Mouse (Mus musculus): ENCODE data around the gene 4933407L21Rik. TPM values are rescaled to one million over a fixed set of nuclear protein-coding genes. Genes with fewer than 3 reads are reported as not detected.
A peak's percentile ranks its signal among the peaks of the same experiment; 100 is the strongest.

4933407L21Rik gene
- polyA plus RNA-seq, 1 experiment from 2014 or later = 1.6 TPM

DNA sequence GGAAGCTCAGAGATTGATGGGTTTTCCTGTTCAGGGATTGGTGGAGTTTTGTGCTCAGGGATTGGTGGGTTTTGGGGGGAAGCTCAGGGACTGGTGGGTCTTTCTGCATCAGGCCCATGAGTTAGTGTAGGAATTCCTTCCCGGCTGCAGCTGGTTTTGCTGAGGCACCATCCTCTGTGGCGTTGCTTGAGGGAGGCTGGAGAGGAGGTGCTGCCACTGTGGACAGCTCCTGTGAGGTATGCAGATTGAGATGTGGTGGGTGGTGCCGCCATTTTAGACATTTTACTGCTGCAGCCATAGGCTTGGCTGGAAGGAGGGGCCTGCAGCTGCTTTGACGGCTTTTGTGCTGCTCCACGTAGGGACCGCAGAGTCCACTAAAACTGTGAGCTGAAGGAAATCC is 1.1 kb downstream of the 4933407L21Rik start:
- Histone ChIP-seq H3K4me2 (replicated peaks; ENCODE audit: low read depth, low read length) (no peak overlapping the region), H3K9ac (replicated peaks; ENCODE audit: low read length) (no peak overlapping the region), H3K9me3 (ENCODE audit: low read length) (no peaks in the 10 kb centered on the region), H3K27me3 (ENCODE audit: insufficient read depth, low read length) (no peaks in the 10 kb centered on the region), H3K4me1 (ENCODE audit: insufficient read depth, low read length) (peaks cover 32% of the 10 kb centered on the region), H3K27ac (ENCODE audit: low read length) (peak overlapping the region; percentile 79; the same call in 1 of the 2 replicates), H3K4me3 (ENCODE audit: low read length) (no peak overlapping the region), H3K36me3 (ENCODE audit: insufficient read depth, low read length) (no peaks in the 10 kb centered on the region)
- 83% methylated on average over 6 of the region's 6 CpGs for WGBS
- no peak for ATAC-seq (ENCODE audit: low FRiP score, low TSS enrichment)

DNA sequence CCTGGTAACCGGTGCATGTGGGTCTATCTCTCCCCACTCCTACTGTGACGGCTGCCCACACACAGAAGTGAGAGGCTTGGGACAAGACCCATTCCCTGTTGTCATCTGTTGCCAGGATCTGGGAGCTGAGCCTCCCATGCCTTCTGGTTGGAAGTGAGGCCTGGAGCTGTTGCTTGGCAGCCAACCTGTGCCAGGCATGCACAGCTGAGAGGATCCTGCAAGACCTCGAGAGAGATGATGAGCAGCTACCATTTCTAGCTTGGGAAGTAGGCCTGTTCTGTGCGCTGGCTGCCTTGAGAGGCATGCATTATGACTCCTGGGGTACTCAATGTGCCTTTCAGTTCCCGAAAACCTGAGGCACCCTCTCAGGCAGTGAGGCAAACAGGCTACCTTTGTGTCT is 2.9 kb downstream of the 4933407L21Rik start:
- H3K9me3 ChIP-seq (ENCODE audit: low read length) = no peaks in the 10 kb centered on the region
- 87% methylated on average over 5 of the region's 5 CpGs for WGBS
- no peak overlapping the region for H3K27ac ChIP-seq (ENCODE audit: low read length)
- H3K4me3 ChIP-seq (ENCODE audit: low read length) = no peak overlapping the region
- no peak overlapping the region for H3K4me2 ChIP-seq (replicated peaks; ENCODE audit: low read depth, low read length)
- no peak for ATAC-seq (ENCODE audit: low FRiP score, low TSS enrichment)
- no peaks in the 10 kb centered on the region for H3K27me3 ChIP-seq (ENCODE audit: insufficient read depth, low read length)
- no peak overlapping the region for H3K9ac ChIP-seq (replicated peaks; ENCODE audit: low read length)
- H3K36me3 ChIP-seq (ENCODE audit: insufficient read depth, low read length) = no peaks in the 10 kb centered on the region
- H3K4me1 ChIP-seq (ENCODE audit: insufficient read depth, low read length) = peaks cover 38% of the 10 kb centered on the region

DNA sequence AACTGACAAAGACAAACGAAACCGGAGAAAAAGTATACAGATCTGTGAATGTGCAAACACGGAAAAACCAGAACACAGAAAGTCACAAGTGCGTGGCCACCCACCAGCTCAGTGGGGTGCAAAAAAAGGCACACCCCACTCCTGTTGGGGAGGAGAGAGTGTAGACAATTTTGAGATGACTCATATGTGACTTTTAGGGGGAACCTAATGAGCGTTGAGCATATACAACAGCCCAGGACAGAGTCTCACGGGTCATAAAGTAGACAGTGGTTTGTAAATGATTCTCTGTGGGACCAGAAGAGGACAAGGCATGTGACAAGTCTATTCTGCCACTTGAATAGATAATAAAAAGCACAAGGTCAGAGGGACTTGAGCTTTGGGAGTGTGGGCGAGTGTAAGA is 4.9 kb downstream of the 4933407L21Rik start:
- H3K4me1 ChIP-seq (ENCODE audit: insufficient read depth, low read length) = peaks cover 36% of the 10 kb centered on the region
- peak overlapping the region; percentile 17; the same call in 1 of the 2 replicates for H3K4me3 ChIP-seq (ENCODE audit: low read length)
- no peaks in the 10 kb centered on the region for H3K36me3 ChIP-seq (ENCODE audit: insufficient read depth, low read length)
- H3K4me2 ChIP-seq (replicated peaks; ENCODE audit: low read depth, low read length) = peak overlapping the region; percentile 45
- H3K27ac ChIP-seq (ENCODE audit: low read length) = peak overlapping the region; percentile 86
- H3K27me3 ChIP-seq (ENCODE audit: insufficient read depth, low read length) = no peaks in the 10 kb centered on the region
- H3K9ac ChIP-seq (replicated peaks; ENCODE audit: low read length) = 0 out of 2 replicates have a peak overlapping the region, but pooled peaks have one; percentile 55
- ATAC-seq (ENCODE audit: low FRiP score, low TSS enrichment) = peak; percentile 72
- no peaks in the 10 kb centered on the region for H3K9me3 ChIP-seq (ENCODE audit: low read length)
- 9% methylated on average over 7 of the region's 7 CpGs for WGBS

DNA sequence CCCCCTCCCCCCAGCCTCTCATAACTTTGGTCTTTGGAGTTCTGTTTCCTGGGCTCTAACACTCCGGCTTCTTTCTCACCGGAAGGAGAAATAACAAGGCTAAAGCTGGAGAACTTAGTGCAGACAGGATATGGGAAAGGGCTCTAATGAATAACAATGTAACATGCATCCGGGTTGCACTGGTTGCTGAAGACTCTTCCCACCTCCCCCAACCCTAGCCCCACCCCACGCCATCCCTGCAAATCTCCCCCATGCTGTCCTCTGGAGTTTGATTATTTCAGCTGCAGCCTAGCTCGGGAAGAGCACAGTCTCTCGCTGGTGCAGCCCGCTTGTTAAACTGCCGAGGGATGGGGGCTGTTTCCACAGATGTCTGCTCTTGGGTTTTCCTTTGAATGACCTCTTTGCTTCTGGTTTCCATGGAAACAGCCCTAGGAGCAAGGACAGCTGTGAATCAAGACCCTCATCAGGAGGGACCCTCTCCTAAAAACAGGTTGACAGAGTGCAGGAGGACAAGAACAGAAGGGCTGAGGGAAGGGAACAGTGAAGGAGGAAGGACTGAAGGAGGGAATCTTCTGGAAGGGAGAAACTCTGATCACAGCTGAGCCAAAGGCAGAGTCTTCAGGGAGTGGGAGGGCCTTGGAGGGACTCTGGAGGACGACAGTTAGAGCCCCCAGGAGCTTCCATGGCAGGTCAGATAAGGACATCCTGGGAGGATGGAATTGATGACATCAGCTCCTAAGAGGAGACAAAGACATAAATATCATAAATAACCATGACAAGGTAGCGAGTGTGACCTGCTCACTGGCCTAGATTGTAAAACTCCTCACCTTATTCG is 5.6 kb downstream of the 4933407L21Rik start:
- H3K9ac ChIP-seq (replicated peaks; ENCODE audit: low read length) = peak overlapping the region; percentile 55
- H3K36me3 ChIP-seq (ENCODE audit: insufficient read depth, low read length) = no peaks in the 10 kb centered on the region
- peak overlapping the region; percentile 17; the same call in 1 of the 2 replicates for H3K4me3 ChIP-seq (ENCODE audit: low read length)
- peaks cover 30% of the 10 kb centered on the region for H3K4me1 ChIP-seq (ENCODE audit: insufficient read depth, low read length)
- H3K4me2 ChIP-seq (replicated peaks; ENCODE audit: low read depth, low read length) = peak overlapping the region; percentile 45
- 4% methylated on average over 11 of the region's 11 CpGs for WGBS
- ATAC-seq (ENCODE audit: low FRiP score, low TSS enrichment) = peak; percentile 78
- peak overlapping the region; percentile 86 for H3K27ac ChIP-seq (ENCODE audit: low read length)
- no peaks in the 10 kb centered on the region for H3K9me3 ChIP-seq (ENCODE audit: low read length)
- H3K27me3 ChIP-seq (ENCODE audit: insufficient read depth, low read length) = no peaks in the 10 kb centered on the region

DNA sequence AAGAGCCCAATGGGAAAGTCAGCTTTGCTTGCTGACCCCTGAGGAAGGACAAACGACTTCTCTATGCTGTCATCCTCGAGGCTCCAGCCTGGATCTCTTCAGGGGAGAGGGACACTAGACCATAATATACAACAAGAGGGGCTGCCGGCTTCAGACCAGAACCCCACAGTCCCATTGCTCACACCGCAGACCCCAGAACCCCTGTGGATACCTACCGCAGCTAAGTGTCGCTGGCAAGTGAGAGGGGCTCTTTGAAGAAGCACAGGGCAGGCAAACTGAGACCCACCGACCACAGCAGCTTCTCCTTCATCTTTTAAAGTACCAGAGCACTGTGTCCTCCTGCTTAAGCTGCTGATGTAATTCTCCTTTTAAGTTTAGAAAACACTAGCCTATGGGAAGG is 6.3 kb downstream of the 4933407L21Rik start:
- Histone ChIP-seq H3K4me2 (replicated peaks; ENCODE audit: low read depth, low read length) (no peak overlapping the region), H3K27me3 (ENCODE audit: insufficient read depth, low read length) (no peaks in the 10 kb centered on the region), H3K4me1 (ENCODE audit: insufficient read depth, low read length) (peaks cover 30% of the 10 kb centered on the region), H3K9me3 (ENCODE audit: low read length) (no peaks in the 10 kb centered on the region), H3K27ac (ENCODE audit: low read length) (peak overlapping the region; percentile 86), H3K9ac (replicated peaks; ENCODE audit: low read length) (no peak overlapping the region), H3K4me3 (ENCODE audit: low read length) (no peak overlapping the region), H3K36me3 (ENCODE audit: insufficient read depth, low read length) (no peaks in the 10 kb centered on the region)
- ATAC-seq (ENCODE audit: low FRiP score, low TSS enrichment) = no peak
- WGBS = 7% methylated on average over 7 of the region's 7 CpGs

DNA sequence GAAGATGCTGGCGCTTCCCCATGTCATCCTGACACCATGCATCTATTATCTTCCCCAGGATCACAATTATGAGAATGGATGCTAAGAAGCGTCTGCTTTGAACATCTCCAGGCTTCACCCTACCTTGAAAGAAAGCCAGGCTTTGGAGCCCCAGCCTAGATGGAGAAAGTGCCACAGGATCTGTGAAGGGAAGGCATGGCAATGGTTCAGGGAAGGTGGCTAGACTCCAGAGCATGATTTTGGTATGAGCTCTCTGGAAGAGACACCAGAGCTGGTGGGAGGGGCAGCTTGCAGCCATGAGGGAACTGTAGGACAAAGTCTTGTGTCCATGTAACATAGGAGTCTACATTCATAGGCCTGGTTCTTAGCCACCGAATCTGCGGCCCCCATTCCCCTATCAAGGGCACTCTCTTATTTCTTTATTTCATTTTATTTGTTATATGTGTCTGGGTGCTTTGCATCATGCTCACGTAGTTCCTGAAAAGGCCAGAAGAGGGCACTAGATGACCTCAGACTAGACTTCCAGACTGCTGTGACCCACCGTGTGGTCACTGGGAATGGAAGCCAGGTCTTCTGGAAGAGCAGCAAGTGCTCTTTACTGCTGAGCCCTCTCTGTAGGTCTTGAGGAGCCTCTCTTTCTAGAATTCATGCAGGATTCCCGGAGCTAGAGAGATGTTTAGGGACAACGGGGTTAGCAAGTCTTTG is 7.0 kb downstream of the 4933407L21Rik start:
- no peak overlapping the region for H3K27ac ChIP-seq (ENCODE audit: low read length)
- ATAC-seq (ENCODE audit: low FRiP score, low TSS enrichment) = no peak
- H3K27me3 ChIP-seq (ENCODE audit: insufficient read depth, low read length) = no peaks in the 10 kb centered on the region
- no peak overlapping the region for H3K9ac ChIP-seq (replicated peaks; ENCODE audit: low read length)
- peaks cover 30% of the 10 kb centered on the region for H3K4me1 ChIP-seq (ENCODE audit: insufficient read depth, low read length)
- 62% methylated on average over 8 of the region's 8 CpGs for WGBS
- H3K4me3 ChIP-seq (ENCODE audit: low read length) = no peak overlapping the region
- no peaks in the 10 kb centered on the region for H3K9me3 ChIP-seq (ENCODE audit: low read length)
- H3K36me3 ChIP-seq (ENCODE audit: insufficient read depth, low read length) = no peaks in the 10 kb centered on the region
- no peak overlapping the region for H3K4me2 ChIP-seq (replicated peaks; ENCODE audit: low read depth, low read length)

DNA sequence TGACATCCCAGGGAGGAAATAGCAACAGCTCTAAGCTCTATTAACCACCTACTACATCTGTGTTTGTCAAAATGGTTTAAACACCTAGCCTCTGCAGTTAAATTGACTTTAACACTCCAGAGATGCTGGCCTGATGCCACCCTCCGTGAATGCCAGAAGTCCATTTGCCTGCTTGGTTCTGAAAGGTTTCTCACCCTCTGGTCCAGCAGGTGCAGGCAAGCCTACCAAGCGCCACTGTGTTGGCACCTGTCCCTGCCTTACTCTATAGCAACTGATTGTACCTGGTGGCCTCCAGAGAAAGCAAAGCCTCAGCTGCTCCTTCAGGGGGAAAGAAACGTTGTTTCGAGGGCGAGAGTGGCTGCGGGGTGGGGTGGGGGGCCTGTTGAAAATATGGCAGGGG is 8.0 kb downstream of the 4933407L21Rik start:
- Histone ChIP-seq H3K9ac (replicated peaks; ENCODE audit: low read length) (no peak overlapping the region), H3K36me3 (ENCODE audit: insufficient read depth, low read length) (no peaks in the 10 kb centered on the region), H3K4me3 (ENCODE audit: low read length) (no peak overlapping the region), H3K9me3 (ENCODE audit: low read length) (no peaks in the 10 kb centered on the region), H3K27ac (ENCODE audit: low read length) (no peak overlapping the region), H3K4me2 (replicated peaks; ENCODE audit: low read depth, low read length) (no peak overlapping the region), H3K4me1 (ENCODE audit: insufficient read depth, low read length) (peaks cover 30% of the 10 kb centered on the region), H3K27me3 (ENCODE audit: insufficient read depth, low read length) (no peaks in the 10 kb centered on the region)
- WGBS = 56% methylated on average over 6 of the region's 6 CpGs
- ATAC-seq (ENCODE audit: low FRiP score, low TSS enrichment) = no peak

DNA sequence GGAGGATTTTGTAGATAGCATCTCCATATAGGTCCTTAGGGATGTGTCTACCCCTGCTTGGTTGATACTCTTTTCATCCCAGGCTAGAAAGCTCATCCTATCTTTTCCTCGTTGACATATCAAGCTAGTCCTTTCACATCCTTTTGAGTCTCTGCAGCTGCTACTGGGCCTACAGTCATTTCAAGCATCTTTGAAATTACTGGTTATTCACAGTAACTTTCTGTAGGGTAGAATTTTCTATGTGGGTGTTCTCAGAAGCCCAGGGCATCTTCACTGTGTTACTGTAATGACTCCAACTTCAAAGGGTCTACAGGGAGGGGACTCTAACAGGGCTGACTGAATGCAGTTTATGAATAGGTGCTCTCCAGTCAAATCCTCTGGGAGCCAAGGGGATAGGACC is 9.0 kb downstream of the 4933407L21Rik start:
- ATAC-seq (ENCODE audit: low FRiP score, low TSS enrichment) = no peak
- WGBS = 57% methylated on average over 1 of the region's 1 CpGs
- H3K27me3 ChIP-seq (ENCODE audit: insufficient read depth, low read length) = no peaks in the 10 kb centered on the region
- peaks cover 29% of the 10 kb centered on the region for H3K4me1 ChIP-seq (ENCODE audit: insufficient read depth, low read length)
- no peaks in the 10 kb centered on the region for H3K9me3 ChIP-seq (ENCODE audit: low read length)
- no peak overlapping the region for H3K4me3 ChIP-seq (ENCODE audit: low read length)
- H3K4me2 ChIP-seq (replicated peaks; ENCODE audit: low read depth, low read length) = no peak overlapping the region
- no peaks in the 10 kb centered on the region for H3K36me3 ChIP-seq (ENCODE audit: insufficient read depth, low read length)
- H3K9ac ChIP-seq (replicated peaks; ENCODE audit: low read length) = no peak overlapping the region
- no peak overlapping the region for H3K27ac ChIP-seq (ENCODE audit: low read length)

DNA sequence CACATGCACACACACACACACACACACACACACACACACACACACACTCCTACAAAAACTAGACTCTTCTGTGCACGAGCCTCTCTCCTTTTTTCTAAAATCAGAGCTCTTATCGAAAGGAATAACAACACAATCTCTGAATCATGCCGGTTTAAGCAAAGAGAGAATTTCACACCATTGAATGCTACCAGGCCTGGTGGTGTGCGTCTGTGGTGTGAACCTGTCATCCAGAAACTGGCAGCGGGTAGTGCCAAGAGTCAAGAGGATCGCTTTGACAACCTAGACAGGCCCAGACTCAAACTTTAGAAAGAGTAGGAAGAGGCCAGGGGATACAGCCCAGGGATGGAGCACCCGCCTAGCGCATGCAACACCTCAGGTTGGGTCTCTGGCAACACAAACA is 14.0 kb downstream of the 4933407L21Rik start:
- Histone ChIP-seq H3K4me3 (ENCODE audit: low read length) (no peak overlapping the region), H3K9me3 (ENCODE audit: low read length) (peaks cover 3% of the 10 kb centered on the region; the same call in 1 of the 2 replicates), H3K36me3 (ENCODE audit: insufficient read depth, low read length) (no peaks in the 10 kb centered on the region), H3K27me3 (ENCODE audit: insufficient read depth, low read length) (no peaks in the 10 kb centered on the region), H3K4me2 (replicated peaks; ENCODE audit: low read depth, low read length) (no peak overlapping the region), H3K9ac (replicated peaks; ENCODE audit: low read length) (no peak overlapping the region), H3K4me1 (ENCODE audit: insufficient read depth, low read length) (no peaks in the 10 kb centered on the region), H3K27ac (ENCODE audit: low read length) (no peak overlapping the region)
- WGBS = 81% methylated on average over 8 of the region's 8 CpGs
- no peak for ATAC-seq (ENCODE audit: low FRiP score, low TSS enrichment)
